Mouse (Mus musculus) CD4-positive, CD25-positive, alpha-beta regulatory T cell, adult 4 months (primary cell): Measurements from ENCODE around the gene Tyk2. TPM values are rescaled to one million over a fixed set of nuclear protein-coding genes. Genes with fewer than 3 reads are reported as not detected.

Source experiments
- ATAC-seq: one replicate; pipeline ENCODE4 v1.8.0; 2017
- polyA plus RNA-seq, 2 experiments: library from polyadenylated mRNA; unstranded; fragments of 100-300 nt; shearing (Covaris generic); gene quantifications; one replicate each; pipeline ENCODE4 v1.2.1; 2017

Tyk2 gene
- polyA plus RNA-seq, 2 experiments from 2014 or later, result 35.2 to 77.5 TPM

DNA sequence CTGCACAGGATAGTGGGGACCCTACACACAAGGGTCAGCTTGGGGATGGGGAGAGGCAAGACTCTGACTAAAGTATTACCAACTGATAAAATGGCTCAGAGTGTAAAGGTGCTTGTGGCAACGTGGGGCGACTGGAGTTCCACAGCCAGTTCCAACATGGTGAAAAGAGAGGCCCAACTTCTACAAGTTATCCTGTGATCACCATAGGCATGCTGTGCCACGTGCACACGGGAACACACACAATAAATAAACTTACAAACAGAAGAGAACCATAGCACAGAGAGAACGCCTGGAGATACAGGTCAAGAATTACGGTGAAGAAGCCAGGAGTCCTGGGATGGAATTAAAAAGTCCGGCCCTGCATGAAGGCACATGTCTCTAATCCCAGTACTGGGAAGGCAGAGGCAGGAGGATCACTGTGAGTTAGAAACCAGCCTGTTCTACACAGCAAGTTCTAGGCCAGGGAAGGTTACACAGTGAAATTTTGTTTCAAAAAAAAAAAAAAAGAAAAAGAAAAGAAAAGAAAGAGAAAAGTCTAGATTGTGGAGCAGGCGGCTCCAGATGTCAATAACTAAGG lies 18.1 kb upstream of the Tyk2 start:
- no peak for ATAC-seq

DNA sequence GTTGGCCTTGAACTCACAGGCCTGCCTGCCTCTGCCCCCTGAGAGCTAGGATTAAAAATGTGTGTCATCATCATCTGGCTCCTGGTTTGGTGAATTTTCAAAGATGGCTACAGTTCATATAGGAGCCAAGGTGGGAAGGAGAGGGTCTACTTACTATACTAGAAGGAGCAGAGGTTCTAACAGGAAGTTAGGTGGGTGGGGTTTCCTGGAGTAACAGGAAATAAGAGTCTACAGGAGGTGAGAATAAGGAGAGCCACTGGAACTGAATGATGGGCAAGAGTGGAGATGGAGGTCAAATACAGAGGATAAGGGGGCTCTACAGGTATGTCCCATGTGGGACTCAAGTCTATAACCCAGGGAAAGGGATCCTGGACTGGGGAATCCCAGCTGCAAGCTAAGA lies 17.4 kb upstream of the Tyk2 start:
- ATAC-seq, result no peak

GRCm38 (mm10) chr9:21146722-21147121 lies 15.7 kb upstream of the Tyk2 start:
- peak; percentile 83 for ATAC-seq

DNA sequence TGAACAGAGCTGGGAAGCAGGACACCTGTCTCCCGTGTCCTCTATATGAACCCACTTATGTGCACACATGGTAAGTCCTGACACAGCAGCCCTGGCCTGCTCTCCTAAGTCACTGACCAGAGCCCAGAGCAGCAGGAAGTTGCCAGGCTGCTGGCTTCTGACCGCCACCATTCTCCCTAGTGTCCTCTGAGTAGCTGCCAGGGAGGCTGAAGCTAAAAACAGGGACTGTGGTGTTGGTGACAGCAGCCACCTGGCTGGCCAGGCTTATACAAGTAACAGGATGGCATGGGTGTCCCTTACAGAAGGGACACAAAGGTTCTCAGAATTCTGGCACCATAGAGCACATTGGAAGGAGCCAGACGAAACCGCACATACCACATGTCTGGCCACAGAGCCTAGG lies 14.4 kb upstream of the Tyk2 start:
- ATAC-seq, result no peak

GRCm38 (mm10) chr9:21144361-21144760 lies 13.3 kb upstream of the Tyk2 start:
- ATAC-seq, result no peak

DNA sequence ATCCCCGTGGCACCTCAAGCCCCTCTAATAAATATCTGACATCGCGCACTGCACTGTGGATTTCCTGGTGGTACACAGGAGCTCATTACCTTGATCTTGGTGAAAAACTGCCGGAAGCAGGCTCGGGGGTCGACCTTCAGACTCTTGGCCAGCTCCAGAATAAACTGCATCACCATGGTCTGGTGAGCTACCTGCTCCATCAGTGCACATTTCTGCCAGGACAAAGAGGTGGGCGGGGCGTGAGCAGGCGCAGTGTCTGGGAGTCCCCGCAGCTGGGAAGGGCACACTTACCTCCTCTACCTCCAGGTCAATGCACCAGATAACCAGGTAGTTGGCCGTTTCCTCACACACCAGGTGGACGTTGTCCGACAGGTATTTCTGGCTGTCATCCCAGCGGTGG lies 10.9 kb upstream of the Tyk2 start:
- ATAC-seq, result no peak

- ATAC-seq, result no peak
Measured at GRCm38 (mm10) chr9:21138386-21138785, 7.3 kb upstream of the Tyk2 start.

DNA sequence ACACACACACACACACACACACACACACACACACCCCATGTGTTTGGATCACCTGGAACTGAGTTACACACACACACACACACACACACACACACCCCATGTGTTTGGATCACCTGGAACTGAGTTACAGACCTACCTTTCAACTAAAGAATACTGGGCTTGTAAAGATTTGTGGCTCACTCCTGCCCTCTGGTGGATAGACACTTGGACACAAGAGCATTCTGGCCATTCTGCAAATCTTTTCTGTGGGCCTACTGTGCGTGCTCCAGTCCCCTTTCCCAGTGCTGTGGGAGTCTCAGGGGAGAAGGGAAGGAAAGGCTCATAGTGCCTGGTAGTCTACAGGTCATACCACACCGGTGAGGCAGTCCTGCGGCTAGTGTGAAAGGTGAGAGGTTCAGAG lies 6.2 kb upstream of the Tyk2 start:
- ATAC-seq, result peak; percentile 31

DNA sequence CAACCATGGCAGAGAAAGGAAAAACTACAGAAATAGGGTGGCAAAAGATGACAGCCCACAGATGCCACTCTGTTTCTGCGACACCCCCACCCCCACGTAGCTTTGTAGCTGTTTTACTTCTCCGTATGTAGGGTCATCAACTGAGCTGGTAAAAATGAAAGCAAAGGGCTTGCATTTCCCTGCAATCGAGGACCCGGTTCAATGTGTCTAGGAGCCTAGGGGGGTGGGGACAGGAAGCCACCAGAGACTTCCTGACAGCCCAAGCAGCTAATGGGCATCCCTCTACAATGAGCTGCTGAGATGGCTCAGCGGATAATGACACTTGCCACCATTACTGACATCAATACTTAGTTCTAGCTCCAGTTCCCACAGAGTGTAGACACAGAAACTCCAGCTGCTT lies 5.4 kb upstream of the Tyk2 start:
- peak; percentile 63 for ATAC-seq

GRCm38 (mm10) chr9:21135941-21136381 lies 4.9 kb upstream of the Tyk2 start:
- ATAC-seq, result peak; percentile 18

DNA sequence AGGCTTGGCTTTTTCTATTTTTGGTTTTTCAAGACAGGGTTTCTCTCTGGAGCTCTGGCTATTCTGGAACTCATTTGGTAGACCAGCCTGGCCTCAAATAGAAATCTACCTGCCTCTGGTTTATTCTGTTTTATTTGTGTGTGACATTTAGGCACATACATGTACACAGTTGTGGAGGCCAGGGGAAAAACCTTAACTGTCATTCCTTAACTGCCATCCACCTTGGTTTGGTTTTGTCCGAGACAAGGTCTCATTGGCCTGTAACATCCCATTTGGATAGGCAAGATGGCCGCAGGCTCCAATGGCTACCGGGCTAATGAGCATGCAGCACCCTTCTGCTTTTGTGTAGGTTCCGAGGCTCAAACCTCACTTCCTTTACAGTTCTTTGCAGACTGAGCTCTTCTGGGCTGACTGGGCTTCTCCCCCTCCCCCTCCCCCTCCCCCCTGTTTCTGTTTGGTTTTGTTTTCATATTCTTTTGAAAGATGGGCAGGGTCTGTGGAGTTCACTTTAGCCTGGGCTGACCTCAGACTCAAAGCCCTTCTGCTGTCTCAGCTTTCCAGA lies 4.4 kb upstream of the Tyk2 start:
- peak; percentile 8 for ATAC-seq

GRCm38 (mm10) chr9:21134595-21135328 lies 3.7 kb upstream of the Tyk2 start:
- no peak for ATAC-seq

- ATAC-seq, result peak; percentile 32
Measured at GRCm38 (mm10) chr9:21133064-21133707, 2.1 kb upstream of the Tyk2 start.

DNA sequence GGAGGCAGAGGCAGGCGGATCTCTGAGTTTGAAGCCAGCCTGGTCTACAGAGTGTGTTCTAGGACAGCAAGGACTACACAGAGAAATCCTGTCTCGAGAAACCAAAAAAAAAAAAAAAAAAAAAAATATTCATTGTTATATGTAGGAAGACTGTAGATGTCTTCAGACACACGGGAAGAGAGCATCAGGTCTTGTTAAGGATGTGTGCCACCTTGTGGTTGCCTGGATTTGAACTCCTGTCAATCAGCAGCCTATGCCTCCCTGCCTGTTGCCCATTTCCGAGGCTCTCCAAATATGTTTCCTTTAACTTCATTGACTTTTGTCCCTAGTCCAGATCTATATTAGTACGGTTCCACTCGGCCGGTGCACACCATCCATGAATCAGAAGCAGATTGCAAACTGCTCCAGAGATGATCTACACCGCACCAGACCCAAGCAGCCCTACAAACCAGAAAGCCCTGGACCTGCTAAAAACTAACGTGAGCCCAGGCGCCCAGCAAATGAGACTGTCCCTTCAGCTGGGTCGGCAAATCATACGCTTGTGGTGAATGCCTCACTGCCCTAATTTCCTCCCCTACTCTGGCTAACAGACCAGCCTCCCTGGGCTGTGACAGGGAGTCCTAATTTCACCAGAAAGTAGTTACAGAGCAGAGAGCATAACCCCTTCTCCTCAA lies 1.2 kb upstream of the Tyk2 start:
- ATAC-seq, result no peak

GRCm38 (mm10) chr9:21126259-21126627 lies 4.8 kb downstream of the Tyk2 start:
- ATAC-seq, result no peak

- no peak for ATAC-seq
Measured at GRCm38 (mm10) chr9:21125502-21126258, 5.4 kb downstream of the Tyk2 start.

DNA sequence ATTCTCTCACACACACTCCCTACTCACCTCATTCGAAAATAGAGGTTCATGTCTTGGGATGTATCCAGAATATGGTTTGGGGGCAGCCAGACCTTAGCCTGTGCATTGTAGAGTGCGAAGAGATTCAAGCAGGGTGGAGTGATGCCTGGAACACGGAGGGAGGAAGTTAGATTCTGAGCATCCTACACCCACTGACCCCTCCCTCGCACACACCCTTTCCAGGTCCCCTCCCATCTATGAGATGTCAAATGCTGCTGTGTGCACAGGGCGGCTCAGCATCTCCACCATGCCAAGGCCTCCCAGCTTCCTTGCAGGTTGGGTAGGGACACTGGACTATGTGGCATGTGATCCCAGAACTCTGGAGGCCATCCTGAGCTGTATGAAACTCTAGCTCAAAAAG lies 6.2 kb downstream of the Tyk2 start:
- ATAC-seq, result no peak

DNA sequence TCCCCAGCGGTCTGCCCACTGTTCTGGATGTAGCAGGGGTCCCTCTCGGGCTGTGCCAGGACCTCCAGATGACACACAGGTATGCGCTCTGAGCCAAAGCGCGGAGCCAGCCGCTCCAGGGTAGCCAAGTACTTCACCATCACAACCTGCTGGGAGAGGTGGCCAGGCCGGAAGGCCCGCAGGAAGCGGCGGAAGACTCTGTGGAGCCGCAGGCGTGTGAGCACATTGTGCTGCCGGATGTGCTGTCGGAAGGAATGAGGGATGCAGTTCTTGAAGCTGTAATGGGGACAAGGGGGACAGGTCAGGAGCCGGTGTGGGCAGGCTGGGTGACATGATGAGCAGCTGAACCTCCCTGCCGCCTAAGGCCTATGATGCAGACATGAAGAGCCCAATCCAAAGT lies 9.6 kb downstream of the Tyk2 start:
- no peak for ATAC-seq

- no peak for ATAC-seq
Measured at GRCm38 (mm10) chr9:21117073-21117472, 14.0 kb downstream of the Tyk2 start.

GRCm38 (mm10) chr9:21115105-21115504 lies 15.9 kb downstream of the Tyk2 start:
- ATAC-seq, result no peak

DNA sequence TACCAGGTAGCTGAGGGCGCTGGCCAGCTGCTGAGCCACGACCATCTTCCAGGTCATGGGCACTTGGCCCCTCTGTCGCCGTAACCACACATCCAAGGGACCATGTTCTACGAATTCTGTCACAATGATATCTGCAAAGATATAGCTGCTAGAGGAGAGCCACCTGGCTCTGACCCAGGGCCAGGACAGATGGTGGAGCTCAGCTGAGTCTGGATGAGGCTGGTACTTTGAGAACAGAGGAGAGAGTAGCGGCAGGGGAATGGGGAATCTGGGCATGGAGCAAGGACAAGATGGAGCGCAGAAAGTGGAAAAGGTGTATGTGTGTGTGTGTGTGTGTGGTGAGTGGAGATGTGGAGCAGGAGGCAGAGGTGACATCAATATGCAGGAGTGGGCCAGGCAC lies 16.9 kb downstream of the Tyk2 start:
- ATAC-seq, result no peak

DNA sequence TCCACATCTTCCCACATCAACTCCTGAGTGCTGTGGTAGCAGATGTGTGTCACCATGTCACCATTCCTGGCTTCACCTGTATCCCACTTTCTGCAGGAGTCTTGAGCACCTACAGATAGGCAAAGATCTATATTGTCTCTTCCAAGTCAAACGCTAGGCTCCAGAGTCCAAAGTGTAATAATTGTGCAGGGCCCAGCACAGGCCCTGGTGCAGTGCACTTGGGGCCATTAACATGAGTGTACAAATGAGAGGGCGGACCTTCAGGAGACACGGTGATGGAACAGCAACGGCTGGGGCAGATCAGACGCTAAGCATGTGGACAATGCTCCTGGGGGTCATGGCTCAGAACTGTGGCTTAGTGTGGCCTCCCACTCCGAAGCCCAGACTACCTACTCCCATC lies 17.3 kb downstream of the Tyk2 start:
- ATAC-seq, result no peak
